Mouse (Mus musculus) intestine, embryonic 15.5 days (tissue): ENCODE data around the gene Scd4. TPM values are rescaled to one million over a fixed set of nuclear protein-coding genes. Genes with fewer than 3 reads are reported as not detected.

Experiments
- ATAC-seq: fragments of 200-750 bp; cut with Nextera tagmentation; 2 replicates; pipeline ENCODE4 v1.8.0; 2017; ENCODE audit warnings: moderate TSS enrichment, moderate library complexity
- H3K27ac ChIP-seq: fragments of 300-500 bp; sonication (generic); 2 replicates; pipeline ENCODE4 v1.5.1; 2015; ENCODE audit warnings: mild to moderate bottlenecking, inconsistent platforms
- H3K27me3 ChIP-seq: fragments of 300-500 bp; sonication (generic); replicated peaks from 2 replicates; pipeline ENCODE4 v1.6.1; 2015; ENCODE audit warnings: inconsistent platforms
- H3K36me3 ChIP-seq: fragments of 300-500 bp; sonication (generic); 2 replicates; pipeline ENCODE4 v1.6.1; 2015; ENCODE audit warnings: inconsistent platforms
- H3K4me1 ChIP-seq: fragments of 300-500 bp; sonication (generic); replicated peaks from 2 replicates; pipeline ENCODE4 v1.6.1; 2015; ENCODE audit warnings: inconsistent platforms
- H3K4me2 ChIP-seq: fragments of 300-500 bp; sonication (generic); replicated peaks from 2 replicates; pipeline ENCODE4 v1.6.1; 2015; ENCODE audit warnings: mild to moderate bottlenecking, inconsistent platforms
- H3K4me3 ChIP-seq: fragments of 300-500 bp; sonication (generic); replicated peaks from 2 replicates; pipeline ENCODE4 v1.5.1; 2015; ENCODE audit warnings: inconsistent platforms
- H3K9ac ChIP-seq: fragments of 300-500 bp; sonication (generic); 2 replicates; pipeline ENCODE4 v1.6.1; 2015; ENCODE audit warnings: inconsistent platforms
- H3K9me3 ChIP-seq: fragments of 300-500 bp; sonication (generic); 2 replicates; pipeline ENCODE4 v1.6.1; 2016; ENCODE audit warnings: inconsistent platforms
- WGBS: fragments of 180-500 bp; shearing (Covaris S2); methylation state at CpG from one replicate; pipeline ENCODE4 v1.1.7; 2015; 5-methylcytosine and 5-hydroxymethylcytosine counted together
- polyA plus RNA-seq: library from polyadenylated mRNA; unstranded; fragments of >200 nt; fragmentation: Nextera tagmentation; extraction: Ambion mirVana; gene quantifications from 2 replicates; pipeline ENCODE4 v1.2.1, GENCODE M21; 2015

The Scd4 gene
- polyA plus RNA-seq: 0.10 and 0.19 TPM in 2 replicates

GRCm38 (mm10) chr19:44332833-44333623, at the start of gene Scd4:
TSS of gene Scd4 (plus strand) at chr19:44333092.
- Histone ChIP-seq H3K4me2 (no peak within 1 kb of the TSS), H3K9ac (no peak within 1 kb of the TSS), H3K27me3 (no peaks in the 10 kb centered on the region), H3K9me3 (no peaks in the 10 kb centered on the region), H3K4me1 (no peaks in the 10 kb centered on the region), H3K4me3 (no peak within 1 kb of the TSS), H3K27ac (no peak within 1 kb of the TSS), H3K36me3 (no peaks in the 10 kb centered on the region)
- 86% methylated on average over 10 of the region's 10 CpGs for WGBS
- ATAC-seq: no peak

GRCm38 (mm10) chr19:44283157-44284024, 49.5 kb upstream of the Scd4 start:
- H3K4me1 ChIP-seq: peaks cover 47% of the 10 kb centered on the region
- H3K36me3 ChIP-seq: no peaks in the 10 kb centered on the region
- WGBS: 33% methylated on average over 15 of the region's 15 CpGs
- no peaks in the 10 kb centered on the region for H3K27me3 ChIP-seq
- H3K9me3 ChIP-seq: no peaks in the 10 kb centered on the region
- peak overlapping the region; percentile 76 for H3K4me2 ChIP-seq
- peak overlapping the region; percentile 34; the same call in 1 of the 2 replicates for H3K9ac ChIP-seq
- H3K27ac ChIP-seq: peak overlapping the region; percentile 95
- ATAC-seq: no peak
- H3K4me3 ChIP-seq: peak overlapping the region; percentile 42

GRCm38 (mm10) chr19:44284025-44284695, 48.7 kb upstream of the Scd4 start:
- Histone ChIP-seq H3K27ac (peak overlapping the region; percentile 95), H3K27me3 (no peaks in the 10 kb centered on the region), H3K4me1 (peaks cover 48% of the 10 kb centered on the region), H3K4me2 (peak overlapping the region; percentile 76), H3K36me3 (no peaks in the 10 kb centered on the region), H3K9ac (peak overlapping the region; percentile 45), H3K9me3 (no peaks in the 10 kb centered on the region), H3K4me3 (peak overlapping the region; percentile 42)
- ATAC-seq: peak; percentile 99
- under 1% methylated on average over 38 of the region's 38 CpGs for WGBS

- H3K36me3 ChIP-seq: no peaks in the 10 kb centered on the region
- H3K4me2 ChIP-seq: peak overlapping the region; percentile 76
- 3% methylated on average over 11 of the region's 11 CpGs for WGBS
- peak overlapping the region; percentile 45 for H3K9ac ChIP-seq
- H3K27ac ChIP-seq: peak overlapping the region; percentile 95
- H3K4me1 ChIP-seq: peaks cover 50% of the 10 kb centered on the region
- peak overlapping the region; percentile 42 for H3K4me3 ChIP-seq
- H3K27me3 ChIP-seq: no peaks in the 10 kb centered on the region
- H3K9me3 ChIP-seq: no peaks in the 10 kb centered on the region
- ATAC-seq: peak; percentile 75
These were observed 48.2 kb upstream of the Scd4 start for GRCm38 (mm10) chr19:44284723-44285122.

- Histone ChIP-seq H3K36me3 (no peaks in the 10 kb centered on the region), H3K27me3 (no peaks in the 10 kb centered on the region), H3K9me3 (no peaks in the 10 kb centered on the region), H3K9ac (no peak overlapping the region), H3K27ac (no peak overlapping the region), H3K4me2 (no peak overlapping the region), H3K4me1 (peaks cover 54% of the 10 kb centered on the region), H3K4me3 (no peak overlapping the region)
- ATAC-seq: no peak
- WGBS: 93% methylated on average over 8 of the region's 8 CpGs
These were observed 47.3 kb upstream of the Scd4 start for GRCm38 (mm10) chr19:44285554-44285953.

GRCm38 (mm10) chr19:44286109-44286508, 46.8 kb upstream of the Scd4 start:
- no peak for ATAC-seq
- H3K27me3 ChIP-seq: no peaks in the 10 kb centered on the region
- H3K4me1 ChIP-seq: peaks cover 48% of the 10 kb centered on the region
- no peaks in the 10 kb centered on the region for H3K36me3 ChIP-seq
- no peak overlapping the region for H3K9ac ChIP-seq
- H3K4me2 ChIP-seq: no peak overlapping the region
- no peak overlapping the region for H3K4me3 ChIP-seq
- H3K27ac ChIP-seq: no peak overlapping the region
- no peaks in the 10 kb centered on the region for H3K9me3 ChIP-seq
- WGBS: 34% methylated on average over 2 of the region's 2 CpGs

GRCm38 (mm10) chr19:44287415-44288110, 45.3 kb upstream of the Scd4 start:
- H3K9ac ChIP-seq: no peak overlapping the region
- no peak overlapping the region for H3K27ac ChIP-seq
- peaks cover 46% of the 10 kb centered on the region for H3K4me1 ChIP-seq
- no peak overlapping the region for H3K4me2 ChIP-seq
- no peak overlapping the region for H3K4me3 ChIP-seq
- no peaks in the 10 kb centered on the region for H3K27me3 ChIP-seq
- no peaks in the 10 kb centered on the region for H3K36me3 ChIP-seq
- ATAC-seq: no peak
- 63% methylated on average over 11 of the region's 11 CpGs for WGBS
- H3K9me3 ChIP-seq: no peaks in the 10 kb centered on the region

- H3K9me3 ChIP-seq: no peaks in the 10 kb centered on the region
- ATAC-seq: no peak
- no peak overlapping the region for H3K9ac ChIP-seq
- peak overlapping the region; percentile 98 for H3K27ac ChIP-seq
- no peaks in the 10 kb centered on the region for H3K36me3 ChIP-seq
- H3K4me2 ChIP-seq: peak overlapping the region; percentile 87
- peaks cover 40% of the 10 kb centered on the region for H3K4me1 ChIP-seq
- no peaks in the 10 kb centered on the region for H3K27me3 ChIP-seq
- no peak overlapping the region for H3K4me3 ChIP-seq
- 77% methylated on average over 2 of the region's 2 CpGs for WGBS
These were observed 40.8 kb upstream of the Scd4 start for GRCm38 (mm10) chr19:44292083-44292482.

GRCm38 (mm10) chr19:44292483-44292882, 40.4 kb upstream of the Scd4 start:
- Histone ChIP-seq H3K27ac (peak overlapping the region; percentile 98), H3K36me3 (no peaks in the 10 kb centered on the region), H3K27me3 (no peaks in the 10 kb centered on the region), H3K9me3 (no peaks in the 10 kb centered on the region), H3K4me3 (no peak overlapping the region), H3K9ac (no peak overlapping the region), H3K4me2 (peak overlapping the region; percentile 87), H3K4me1 (peaks cover 44% of the 10 kb centered on the region)
- no peak for ATAC-seq
- 48% methylated on average over 3 of the region's 3 CpGs for WGBS

- H3K4me2 ChIP-seq: peak within 1 kb of the TSS; percentile 87
- 2% methylated on average over 21 of the region's 21 CpGs for WGBS
- peak; percentile 52 for ATAC-seq
- H3K36me3 ChIP-seq: 0 out of 2 replicates have a peak, but pooled peaks cover 4% of the 10 kb centered on the region
- H3K4me1 ChIP-seq: peaks cover 48% of the 10 kb centered on the region
- no peaks in the 10 kb centered on the region for H3K9me3 ChIP-seq
- H3K9ac ChIP-seq: peak within 1 kb of the TSS; percentile 86
- H3K4me3 ChIP-seq: peak within 1 kb of the TSS; percentile 75
- H3K27me3 ChIP-seq: no peaks in the 10 kb centered on the region
- peak within 1 kb of the TSS; percentile 98 for H3K27ac ChIP-seq
These were observed 39.7 kb upstream of the Scd4 start, which contains the start of gene Scd2 for GRCm38 (mm10) chr19:44292941-44293768. TSS of gene Scd2 (plus strand) at chr19:44293674.
